Mouse (Mus musculus): Measurements from ENCODE around the gene Ogdhl.

Gene Ogdhl

DNA sequence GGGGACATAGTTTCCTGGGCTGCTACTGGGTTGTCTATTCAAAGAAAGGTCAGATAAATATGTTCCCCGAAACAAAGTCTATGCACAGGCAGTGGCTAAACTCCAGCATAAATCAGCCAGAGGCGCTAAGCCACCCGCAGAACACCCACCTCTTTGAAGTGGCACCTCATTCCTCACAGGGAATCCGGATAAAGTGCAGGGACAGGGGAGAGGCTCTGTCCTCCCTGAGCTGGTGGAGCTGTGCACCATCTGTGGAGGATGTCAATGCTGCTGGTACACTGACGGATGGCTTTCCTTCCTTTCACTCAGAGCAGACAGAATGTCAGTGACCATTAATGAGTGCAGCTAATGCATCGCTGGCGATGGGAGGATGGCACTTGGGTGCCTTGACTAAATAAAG lies 59.2 kb downstream of the Ogdhl start:
- DNase-seq = no peak

DNA sequence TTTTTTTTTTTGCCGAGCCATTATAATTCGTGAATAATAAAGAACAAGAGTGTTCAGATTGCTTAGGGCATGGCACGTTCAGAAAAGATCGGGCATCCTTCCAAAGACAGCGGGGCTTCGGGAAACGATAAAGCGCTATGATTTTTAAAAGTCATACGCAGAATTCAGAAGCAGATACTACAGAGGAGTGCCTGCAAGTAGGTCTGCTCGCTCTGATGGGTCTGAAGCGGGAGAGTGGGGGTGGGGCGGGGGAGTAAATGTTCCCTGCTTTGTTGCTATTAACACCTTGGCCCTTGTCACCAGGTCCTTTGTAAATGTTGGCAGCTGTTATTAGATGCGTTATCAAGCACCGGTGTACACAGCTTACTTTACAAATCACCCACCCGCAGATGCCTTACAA lies 59.8 kb downstream of the Ogdhl start:
- no peak for DNase-seq

DNA sequence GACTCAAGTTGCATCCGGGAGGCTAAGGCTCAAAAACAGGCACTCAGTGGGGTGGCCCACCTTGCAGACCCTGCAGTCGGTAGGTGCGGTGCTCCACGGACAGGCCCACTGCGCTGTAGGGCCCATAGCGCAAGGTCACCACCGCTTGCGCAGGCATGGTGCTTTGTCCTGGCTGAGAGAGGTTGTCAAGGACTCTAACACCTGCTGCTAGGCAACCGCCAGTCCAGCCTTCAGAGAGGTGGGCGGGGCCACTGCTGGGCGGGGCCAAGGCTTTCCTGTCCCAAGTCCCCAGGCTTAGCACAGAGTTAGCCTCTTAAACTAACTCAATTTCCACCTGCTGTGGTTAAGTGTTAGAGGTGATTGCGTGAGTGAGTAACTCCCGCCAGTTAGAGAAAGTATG lies 66.4 kb downstream of the Ogdhl start, which contains the start of gene 1700024G13Rik:
Gene 1700024G13Rik, minus strand, starts transcription at position 196 of the 400 bp plus-strand sequence.
- DNase-seq = peak; percentile 46
